Mouse (Mus musculus) lung, adult 2 months (tissue): ENCODE measurements around the gene Scp2. TPM values are rescaled to one million over a fixed set of nuclear protein-coding genes. Genes with fewer than 3 reads are reported as not detected.
A peak's percentile ranks its signal among the peaks of the same experiment; 100 is the strongest.

ENCODE experiments used
- DNase-seq: peaks from one replicate; pipeline ENCODE4 v3.0.0; 2022
- H3K4me1 ChIP-seq: fragments of 200-500 bp; 2 replicates; pipeline ENCODE4 v1.6.1; 2011; ENCODE audit warnings: low read length; ENCODE audit not compliant: control insufficient read depth, insufficient read depth
- H3K4me3 ChIP-seq: fragments of 200-500 bp; replicated peaks from 2 replicates; pipeline ENCODE3; 2011; ENCODE audit warnings: low read depth, mild to moderate bottlenecking, control low read depth, low read length; ENCODE audit errors: extremely low read depth
- CTCF ChIP-seq: fragments of 200-500 bp; IDR thresholded peaks from 2 replicates; pipeline ENCODE4 v1.5.1; 2011; ENCODE audit warnings: mild to moderate bottlenecking, low read length, control low read depth; ENCODE audit not compliant: insufficient read depth
- POLR2A ChIP-seq: fragments of 200-500 bp; IDR thresholded peaks from 2 replicates; pipeline ENCODE4 v1.6.1; 2011; ENCODE audit warnings: low read depth, mild to moderate bottlenecking, control low read depth, low read length, borderline replicate concordance; ENCODE audit errors: extremely low read depth
- WGBS: fragments of 180-500 bp; shearing (Covaris S2); methylation state at CpG from one replicate; pipeline ENCODE4 v1.1.7; 2018; 5-methylcytosine and 5-hydroxymethylcytosine counted together
- polyA plus RNA-seq: library from polyadenylated mRNA; depleted of rRNA; stranded (reverse); fragments of >200 nt; gene quantifications from 2 replicates; pipeline ENCODE4 v1.2.3, GENCODE M21; 2012; rRNA removed

The Scp2 gene
- polyA plus RNA-seq, 1 experiment = 185 TPM

GRCm38 (mm10) chr4:108014466-108014865 lies 130.3 kb downstream of the Scp2 start:
- Histone ChIP-seq H3K4me3 (no peak overlapping the region), H3K4me1 (peaks cover 3% of the 10 kb centered on the region; the same call in 1 of the 2 replicates)
- DNase-seq = no peak
- 49% methylated on average over 2 of the region's 2 CpGs for WGBS
- TF ChIP-seq CTCF = no peak
- no peak for TF ChIP-seq POLR2A

GRCm38 (mm10) chr4:108008541-108008940 lies 136.3 kb downstream of the Scp2 start:
- H3K4me1 ChIP-seq = no peaks in the 10 kb centered on the region
- no peak overlapping the region for H3K4me3 ChIP-seq
- 67% methylated on average over 8 of the region's 8 CpGs for WGBS
- no peak for DNase-seq
- no peak for TF ChIP-seq CTCF
- TF ChIP-seq POLR2A = no peak

GRCm38 (mm10) chr4:108007532-108008103 lies 137.2 kb downstream of the Scp2 start:
- no peak for DNase-seq
- 78% methylated on average over 7 of the region's 7 CpGs for WGBS
- TF ChIP-seq POLR2A (no peak), CTCF (no peak)
- Histone ChIP-seq H3K4me3 (no peak overlapping the region), H3K4me1 (no peaks in the 10 kb centered on the region)

- WGBS = 63% methylated on average over 7 of the region's 7 CpGs
- Histone ChIP-seq H3K4me1 (no peaks in the 10 kb centered on the region), H3K4me3 (no peak overlapping the region)
- no peak for DNase-seq
- no peak for TF ChIP-seq POLR2A
- no peak for TF ChIP-seq CTCF
Measured at GRCm38 (mm10) chr4:108005328-108005727, 139.5 kb downstream of the Scp2 start.

- WGBS = 53% methylated on average over 1 of the region's 1 CpGs
- H3K4me1 ChIP-seq = no peaks in the 10 kb centered on the region
- DNase-seq = no peak
- TF ChIP-seq POLR2A (no peak), CTCF (no peak)
- H3K4me3 ChIP-seq = no peak overlapping the region
Measured at GRCm38 (mm10) chr4:107999380-107999779, 145.4 kb downstream of the Scp2 start.

- DNase-seq = peak; percentile 13
- H3K4me3 ChIP-seq = no peak overlapping the region
- TF ChIP-seq CTCF (no peak), POLR2A (no peak)
- 38% methylated on average over 11 of the region's 11 CpGs for WGBS
- H3K4me1 ChIP-seq = no peaks in the 10 kb centered on the region
Measured at GRCm38 (mm10) chr4:107998641-107999332, 146.0 kb downstream of the Scp2 start.

- Histone ChIP-seq H3K4me3 (no peak overlapping the region), H3K4me1 (no peaks in the 10 kb centered on the region)
- WGBS = 91% methylated on average over 9 of the region's 9 CpGs
- no peak for DNase-seq
- TF ChIP-seq POLR2A (no peak), CTCF (no peak)
Measured at GRCm38 (mm10) chr4:107996418-107996986, 148.3 kb downstream of the Scp2 start.

- WGBS = 84% methylated on average over 6 of the region's 6 CpGs
- TF ChIP-seq CTCF = no peak
- no peak for TF ChIP-seq POLR2A
- Histone ChIP-seq H3K4me3 (no peak overlapping the region), H3K4me1 (no peaks in the 10 kb centered on the region)
- no peak for DNase-seq
Measured at GRCm38 (mm10) chr4:107995727-107996126, 149.1 kb downstream of the Scp2 start.

GRCm38 (mm10) chr4:107995011-107995410 lies 149.8 kb downstream of the Scp2 start:
- WGBS = 81% methylated on average over 6 of the region's 6 CpGs
- Histone ChIP-seq H3K4me1 (no peaks in the 10 kb centered on the region), H3K4me3 (no peak overlapping the region)
- TF ChIP-seq POLR2A (no peak), CTCF (no peak)
- DNase-seq = no peak

Other genes with a start within 250 kb of the Scp2 start
- 65.3 and 68.3 TPM in 2 replicates for gene Cpt2, start 221.4 kb downstream of the Scp2 start, polyA plus RNA-seq
- 0.39 and 0.48 TPM in 2 replicates for gene Slc1a7, start 176.7 kb downstream of the Scp2 start, polyA plus RNA-seq
- 56.1 and 59.8 TPM in 2 replicates for gene Podn, start 48.6 kb downstream of the Scp2 start, polyA plus RNA-seq
- gene Echdc2, start 20.4 kb upstream of the Scp2 start, polyA plus RNA-seq = 53.7 and 67.0 TPM in 2 replicates
- gene Zyg11a, start 73.0 kb upstream of the Scp2 start, polyA plus RNA-seq = 0.05 and 0.19 TPM in 2 replicates
- gene Zyg11b, start 156.1 kb upstream of the Scp2 start, polyA plus RNA-seq = 6.2 and 8.7 TPM in 2 replicates
- 3.2 and 5.2 TPM in 2 replicates for gene Coa7, start 183.1 kb upstream of the Scp2 start, polyA plus RNA-seq
- 0.95 and 2.8 TPM in 2 replicates for gene Shisal2a, start 238.4 kb upstream of the Scp2 start, polyA plus RNA-seq